Mouse (Mus musculus): ENCODE data around the gene Cmtm8.
A peak's percentile ranks its signal among the peaks of the same experiment; 100 is the strongest.

The Cmtm8 gene

DNA sequence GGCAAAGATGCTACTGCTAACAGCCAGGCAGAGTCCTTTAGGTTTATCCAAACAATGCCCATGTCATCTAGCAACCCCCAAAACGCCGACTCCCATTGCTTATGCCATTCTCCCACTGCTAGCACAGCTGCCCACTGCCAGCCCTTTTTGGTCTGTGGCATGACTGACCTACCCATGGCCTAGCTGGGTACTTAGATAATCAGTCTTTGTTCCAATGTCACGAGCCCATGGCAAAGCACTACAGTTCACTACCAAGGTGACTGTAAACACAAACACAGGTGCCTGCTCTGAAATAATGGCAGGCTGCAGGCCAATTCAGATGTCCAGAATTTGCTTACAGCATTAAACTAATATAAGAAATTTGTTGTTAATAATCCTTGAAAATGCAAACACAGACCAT lies 25.0 kb downstream of the Cmtm8 start:
- peak; percentile 96 for DNase-seq

DNA sequence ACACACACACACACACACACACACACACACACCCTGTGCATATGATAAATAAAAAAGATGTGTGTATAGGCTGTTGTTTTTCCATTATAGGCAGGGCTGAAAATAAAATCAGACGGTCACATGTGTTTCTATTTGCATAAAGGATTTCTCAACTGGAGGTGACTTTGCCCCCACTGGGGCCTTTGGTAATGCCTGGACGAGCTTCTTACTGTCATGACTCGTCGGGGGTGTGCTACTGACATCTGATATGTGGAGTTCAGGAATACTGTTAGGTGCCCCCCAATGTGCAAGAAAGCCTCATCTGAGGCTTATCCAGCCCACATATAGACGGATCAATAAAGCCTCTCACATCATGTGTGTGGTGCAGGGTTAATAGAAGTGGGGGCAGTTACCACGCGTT lies 26.9 kb downstream of the Cmtm8 start:
- no peak for DNase-seq

DNA sequence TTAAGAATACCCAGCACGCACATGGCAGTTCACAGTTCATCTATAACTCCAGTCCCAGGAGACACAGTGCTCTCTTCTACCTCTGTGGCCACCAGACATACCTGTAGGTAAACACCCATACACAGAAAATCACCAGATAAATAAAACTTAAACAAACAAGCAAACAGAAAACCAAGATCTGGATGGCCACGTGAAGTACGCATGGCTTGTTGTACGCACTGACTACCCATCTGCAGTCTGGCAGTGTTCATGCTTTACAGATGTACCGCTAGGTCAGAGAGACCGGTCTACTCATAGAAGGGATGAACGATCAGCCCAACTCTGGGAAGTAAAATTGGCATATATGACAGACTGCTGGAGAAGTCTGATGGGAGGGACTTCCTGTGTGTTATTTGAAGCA lies 27.8 kb downstream of the Cmtm8 start:
- no peak for DNase-seq

DNA sequence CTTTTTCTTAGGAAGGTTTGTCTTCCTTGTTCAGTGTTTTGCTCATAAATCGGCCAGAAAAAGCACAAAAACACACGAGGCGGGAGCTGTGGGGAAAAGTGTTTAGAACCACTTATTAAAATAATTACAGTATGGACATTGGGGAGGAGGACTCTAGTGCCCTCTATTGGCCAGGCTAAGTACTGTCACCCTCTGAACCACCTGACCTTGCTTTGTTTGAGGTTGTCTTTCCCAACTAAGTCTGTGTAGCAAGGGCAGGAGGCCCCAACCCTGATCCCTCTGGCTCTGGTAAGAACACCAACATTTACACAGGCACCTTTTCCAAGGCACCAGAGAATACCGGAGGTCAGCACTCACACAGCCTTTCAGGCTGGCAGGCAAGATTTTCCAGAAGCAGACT lies 28.6 kb downstream of the Cmtm8 start:
- no peak for DNase-seq

DNA sequence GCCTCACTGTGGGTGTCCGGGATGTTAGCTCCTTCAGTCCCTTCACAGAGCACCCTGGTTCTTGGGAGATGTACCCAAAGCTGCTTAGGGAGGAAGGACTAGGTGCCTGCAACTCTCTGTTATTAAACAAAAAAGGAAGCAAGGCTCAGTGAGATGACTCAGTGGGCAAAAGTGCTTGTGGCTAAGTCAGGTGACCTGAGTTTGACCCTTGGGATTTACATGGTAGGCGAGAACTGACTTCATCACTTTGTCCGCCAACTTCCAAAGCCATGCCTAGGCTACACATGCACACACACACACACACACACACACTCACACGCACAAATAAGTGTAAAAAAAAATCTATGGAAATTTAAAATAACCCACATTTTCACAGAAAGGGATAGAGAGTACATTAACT lies 32.0 kb downstream of the Cmtm8 start:
- DNase-seq: no peak

DNA sequence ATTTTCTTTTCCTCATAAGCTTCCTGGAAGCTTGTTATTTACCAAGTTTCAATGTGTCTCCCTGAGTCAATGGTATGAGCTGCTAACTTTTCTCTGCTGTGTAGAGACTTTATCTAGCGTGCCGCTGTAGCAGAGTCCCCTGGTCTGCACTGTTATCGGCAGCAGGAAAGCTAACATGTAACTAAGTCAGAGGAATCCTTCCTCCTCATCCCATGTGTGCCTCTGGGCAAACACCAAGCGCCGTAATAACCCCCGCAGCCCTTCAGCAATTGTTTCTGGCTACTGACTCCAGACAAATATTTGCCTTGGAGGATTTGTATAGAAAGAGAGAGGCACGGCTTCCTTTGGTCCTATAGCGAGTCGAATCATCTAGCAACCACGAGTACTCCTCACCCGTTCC lies 33.1 kb downstream of the Cmtm8 start:
- no peak for DNase-seq

DNA sequence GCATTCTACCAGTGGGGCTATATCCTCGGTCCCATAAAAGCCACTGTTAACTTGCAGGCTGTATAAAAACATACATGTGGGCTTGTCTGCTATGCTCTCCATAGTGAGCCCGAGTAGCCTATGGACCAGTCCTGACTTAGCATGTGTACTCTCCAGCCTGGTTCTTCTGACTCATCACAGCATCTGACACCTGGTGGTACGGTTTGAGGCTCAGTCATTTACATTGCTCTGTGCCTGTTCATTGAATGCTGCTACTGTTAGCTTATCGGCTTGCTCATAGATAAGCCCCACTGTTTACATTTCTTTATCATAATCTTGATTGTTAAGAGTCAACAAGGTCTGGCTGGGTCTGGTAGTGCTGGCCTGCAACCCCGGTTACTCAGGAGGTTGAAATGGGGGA lies 35.3 kb downstream of the Cmtm8 start:
- DNase-seq: peak; percentile 65

DNA sequence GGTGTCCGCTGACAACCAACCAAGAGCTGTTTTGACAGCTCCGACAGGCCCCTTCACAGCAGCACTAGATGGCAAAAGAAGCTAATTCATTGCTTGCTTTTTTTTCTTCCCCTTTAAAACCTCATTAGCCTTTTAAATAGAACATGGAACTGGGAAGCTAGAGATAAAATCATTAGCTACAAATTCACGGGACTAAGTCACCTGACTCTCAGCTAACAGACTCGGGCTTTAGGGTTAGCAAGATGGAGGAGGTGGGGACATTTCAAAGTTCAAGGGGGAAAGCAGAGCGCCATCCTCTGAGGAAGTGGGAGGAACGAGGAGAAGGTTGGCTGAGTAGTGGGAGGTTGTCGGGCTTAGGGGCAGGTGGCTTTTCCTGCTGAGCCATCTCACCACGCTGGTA lies 36.7 kb downstream of the Cmtm8 start:
- no peak for DNase-seq

DNA sequence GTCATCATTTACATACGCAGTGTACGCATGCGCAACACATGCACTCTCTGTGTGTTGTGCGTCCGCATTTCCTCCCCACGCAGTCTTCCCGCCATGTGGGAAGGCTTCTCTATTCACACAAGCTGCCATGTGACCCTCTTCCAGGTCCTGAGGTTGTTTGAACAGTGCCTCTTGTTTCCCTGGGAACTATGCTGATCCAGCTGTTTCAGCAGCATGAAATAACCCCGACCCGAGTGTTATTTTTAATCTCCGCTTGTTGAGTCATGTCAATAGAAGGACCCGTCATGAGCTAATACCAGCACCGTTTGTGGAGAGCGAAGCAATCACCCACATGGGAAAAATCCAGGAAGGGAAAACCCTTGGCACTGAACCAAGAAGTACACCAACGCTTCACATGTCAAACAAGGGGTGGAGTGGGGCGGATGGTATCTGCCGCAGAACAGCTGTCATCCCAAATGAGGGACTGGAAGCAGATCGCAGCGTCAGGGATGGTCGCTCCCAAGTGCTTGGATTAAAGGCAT lies 38.7 kb downstream of the Cmtm8 start:
- DNase-seq: peak; percentile 97

DNA sequence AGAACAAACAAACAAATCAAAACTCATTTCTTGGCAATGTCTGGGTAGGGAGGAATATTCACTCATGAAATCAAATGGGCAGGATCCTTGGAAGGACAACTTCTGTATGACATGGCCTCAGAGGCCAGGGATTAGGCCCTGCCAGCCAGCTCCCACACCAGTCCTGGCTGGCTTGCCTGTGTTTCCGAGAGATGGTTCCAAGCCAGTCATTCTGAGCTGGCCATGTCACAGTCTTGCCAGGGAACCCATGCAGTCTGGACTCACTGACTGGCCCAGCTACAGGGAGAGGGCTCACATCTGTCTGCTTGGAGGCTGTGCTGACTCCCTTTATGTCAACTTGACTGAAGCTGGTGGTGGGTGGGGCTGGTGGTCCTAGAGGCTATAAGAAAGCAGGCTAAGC lies 41.8 kb downstream of the Cmtm8 start:
- DNase-seq: peak; percentile 97

DNA sequence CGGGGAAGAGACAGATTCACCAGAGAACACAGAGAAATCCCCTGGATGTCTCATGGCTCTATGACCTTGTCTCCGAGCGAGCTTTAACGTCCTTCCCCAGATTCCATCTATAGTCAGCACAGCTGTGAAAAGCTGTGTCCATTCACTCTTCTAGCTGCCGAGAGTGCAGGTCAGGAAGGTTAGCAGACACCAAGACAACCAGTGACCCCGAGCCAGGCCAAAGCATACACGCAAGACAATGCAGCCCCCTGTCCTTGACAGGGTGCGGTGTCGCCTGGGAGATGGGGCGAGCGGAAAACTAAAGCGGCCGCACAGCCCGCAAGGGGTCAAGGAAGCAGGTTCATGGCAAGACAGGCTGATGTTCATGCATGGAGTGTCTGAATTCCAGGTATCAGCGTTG lies 42.7 kb downstream of the Cmtm8 start:
- no peak for DNase-seq

DNA sequence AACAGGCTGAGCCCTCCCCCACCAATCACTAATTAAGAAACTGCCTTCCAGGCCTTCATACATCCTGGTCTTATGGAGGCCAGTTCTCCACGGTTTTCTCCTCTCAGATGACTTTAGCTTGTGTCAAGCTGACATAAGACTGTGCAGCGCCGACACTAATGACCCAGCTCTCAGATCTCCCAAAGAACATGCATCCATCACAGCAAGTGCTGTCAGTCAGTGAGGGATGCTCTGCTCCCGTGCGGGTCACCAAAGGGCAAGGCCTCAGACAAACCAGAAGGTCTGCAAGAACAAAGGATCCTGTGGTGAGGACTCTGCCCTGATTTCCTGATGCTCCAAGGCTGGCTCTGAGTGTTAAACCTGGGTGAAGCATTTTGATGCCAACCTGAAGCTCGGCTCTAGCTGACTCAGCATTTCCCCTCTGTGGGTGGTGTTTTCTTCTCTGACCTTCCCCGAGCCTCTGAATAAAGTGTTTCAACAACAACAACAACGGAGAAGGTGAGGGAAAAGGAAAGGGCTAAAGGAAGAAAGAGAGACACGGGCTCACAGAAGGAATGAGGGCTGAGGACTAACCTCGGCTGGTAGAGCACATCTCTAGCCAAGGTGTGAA lies 44.4 kb downstream of the Cmtm8 start:
- no peak for DNase-seq

DNA sequence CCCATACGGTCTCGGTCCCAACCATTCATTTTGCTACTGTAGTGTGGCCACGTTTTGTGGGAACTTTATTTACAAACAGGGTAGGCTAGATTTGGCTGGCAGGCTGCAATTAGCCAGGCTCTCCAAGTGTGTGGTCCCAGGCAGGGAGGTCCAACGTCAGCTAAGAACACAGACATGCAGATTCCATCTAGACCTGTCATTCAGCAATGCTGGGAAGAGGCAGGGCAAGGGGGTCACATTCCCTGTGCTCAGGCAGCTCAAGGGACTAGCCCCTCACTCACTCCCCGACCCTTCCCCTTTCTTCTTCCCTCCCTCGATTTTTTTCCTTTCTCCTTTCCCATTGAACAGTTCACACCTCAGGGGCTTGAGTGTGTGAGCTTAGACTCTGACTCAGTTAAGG lies 45.1 kb downstream of the Cmtm8 start:
- no peak for DNase-seq

DNA sequence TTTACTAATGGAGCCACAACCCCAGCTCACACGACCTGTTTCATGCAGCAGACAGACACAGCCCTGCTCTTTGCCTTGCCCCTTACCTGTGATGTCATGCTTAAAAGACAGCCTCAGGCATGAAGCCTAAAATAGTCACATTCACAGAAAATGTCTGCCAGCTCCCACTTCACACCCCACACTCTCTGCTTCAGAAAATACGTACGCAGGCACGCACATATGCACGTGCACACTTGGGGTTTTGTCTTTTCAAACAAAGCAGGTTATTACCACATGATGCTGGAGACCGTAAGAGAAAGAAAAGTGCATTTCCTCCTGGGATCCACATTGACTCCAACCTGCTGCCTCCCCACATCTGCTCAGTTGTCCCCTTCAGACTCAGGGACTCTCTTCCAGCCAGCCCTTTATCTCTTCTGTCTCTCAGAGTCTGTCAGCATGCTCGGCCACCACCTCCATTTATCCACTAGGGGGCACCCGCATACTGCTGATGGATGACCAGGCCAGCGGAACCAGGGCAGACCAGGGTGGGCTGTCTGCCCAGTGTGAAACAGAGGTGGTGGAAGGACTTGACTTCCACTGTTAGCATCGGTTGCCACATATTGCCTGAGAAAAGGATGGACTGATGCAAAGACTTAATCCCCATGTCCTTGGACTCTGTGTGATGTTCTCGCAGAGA lies 46.5 kb downstream of the Cmtm8 start:
- peak; percentile 96 for DNase-seq

DNA sequence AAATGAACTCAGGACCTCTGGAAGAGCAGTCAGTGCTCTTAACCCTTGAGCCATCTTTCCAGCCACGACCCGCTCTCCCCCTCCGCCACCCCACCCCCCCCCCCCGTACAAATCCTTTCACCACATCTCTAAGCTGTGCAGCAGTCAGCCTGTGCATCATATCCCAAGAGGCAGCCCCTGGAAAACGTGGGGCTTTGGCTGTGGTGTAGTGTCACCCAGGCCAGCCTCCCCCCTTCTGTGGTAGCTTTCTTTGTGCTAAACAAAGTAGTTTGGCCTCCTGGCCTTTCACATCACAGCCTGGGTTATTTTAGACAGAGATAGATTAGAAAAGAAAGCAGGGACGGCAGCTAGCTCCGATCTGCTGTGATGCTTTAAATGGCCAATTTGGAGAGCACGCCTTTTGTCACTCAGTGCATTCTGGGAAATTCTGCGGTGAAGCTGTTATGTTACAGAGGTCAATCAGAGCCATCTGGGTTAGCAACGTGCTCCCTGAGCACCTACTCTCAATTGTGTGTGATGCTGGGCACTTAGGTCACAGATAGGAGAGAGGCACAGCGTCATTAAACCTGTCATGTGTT lies 47.4 kb downstream of the Cmtm8 start:
- no peak for DNase-seq

DNA sequence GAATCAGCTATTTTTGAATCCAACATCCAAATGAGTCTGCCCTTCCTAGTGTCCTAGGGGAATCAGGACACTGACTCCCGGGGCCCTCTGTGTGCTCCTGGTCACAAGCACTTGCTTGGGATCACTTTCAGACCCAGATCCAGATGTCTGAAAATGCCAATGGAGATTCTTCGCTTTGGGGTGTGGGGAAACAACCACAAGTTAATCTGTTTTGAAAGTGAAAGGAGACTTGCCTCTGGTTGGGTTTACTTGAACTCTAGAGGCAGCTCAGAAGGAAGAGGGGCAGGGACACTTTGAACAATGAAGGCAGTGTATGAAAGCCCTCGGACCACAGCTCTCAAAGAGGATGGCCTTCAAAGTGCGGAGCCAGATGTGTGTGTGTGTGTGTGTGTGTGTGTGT lies 49.5 kb downstream of the Cmtm8 start:
- no peak for DNase-seq

DNA sequence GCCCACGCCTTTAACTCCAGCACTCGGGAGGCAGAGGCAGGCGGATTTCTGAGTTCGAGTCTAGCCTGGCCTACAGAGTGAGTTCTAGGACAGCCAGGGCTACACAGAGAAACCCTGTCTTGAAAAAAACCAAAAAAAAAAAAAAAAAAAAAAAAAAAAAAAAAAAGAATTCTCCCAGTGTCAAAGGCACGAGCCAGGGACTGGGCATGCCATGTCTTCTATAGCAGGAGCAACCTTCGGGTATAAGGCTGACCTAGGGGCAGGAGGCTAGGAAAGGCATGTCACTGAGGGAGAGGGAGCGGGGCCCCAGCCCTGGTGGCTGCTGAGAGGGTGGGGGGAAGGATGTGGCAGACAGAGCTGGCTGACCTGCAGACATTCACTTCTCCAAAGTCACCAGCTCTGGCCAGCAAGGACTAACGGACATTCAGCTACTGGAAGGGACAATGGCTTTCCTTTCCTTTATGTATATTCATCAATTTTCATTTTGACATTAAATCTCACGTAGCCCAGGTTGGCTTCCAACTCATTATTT lies 50.1 kb downstream of the Cmtm8 start:
- DNase-seq: no peak

DNA sequence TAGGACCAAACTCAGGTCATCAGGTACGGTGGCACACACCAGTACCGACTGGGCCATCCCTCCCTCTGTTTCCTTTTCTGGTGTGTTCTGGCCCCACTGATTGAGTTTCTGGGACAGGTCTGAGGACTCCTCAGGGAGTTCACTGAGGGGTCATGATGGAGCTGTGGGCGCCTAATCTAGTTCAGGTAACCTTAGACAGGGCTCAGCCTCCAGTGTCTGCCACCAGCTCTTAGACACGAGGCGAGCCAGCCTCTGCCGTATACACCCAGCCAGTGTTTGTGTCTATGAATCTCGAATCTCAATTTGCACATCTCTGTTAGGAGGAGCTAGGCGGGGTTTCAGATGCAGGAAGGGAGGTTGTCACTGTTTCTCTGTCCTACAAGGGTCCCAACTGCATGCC lies 54.0 kb downstream of the Cmtm8 start:
- no peak for DNase-seq

DNA sequence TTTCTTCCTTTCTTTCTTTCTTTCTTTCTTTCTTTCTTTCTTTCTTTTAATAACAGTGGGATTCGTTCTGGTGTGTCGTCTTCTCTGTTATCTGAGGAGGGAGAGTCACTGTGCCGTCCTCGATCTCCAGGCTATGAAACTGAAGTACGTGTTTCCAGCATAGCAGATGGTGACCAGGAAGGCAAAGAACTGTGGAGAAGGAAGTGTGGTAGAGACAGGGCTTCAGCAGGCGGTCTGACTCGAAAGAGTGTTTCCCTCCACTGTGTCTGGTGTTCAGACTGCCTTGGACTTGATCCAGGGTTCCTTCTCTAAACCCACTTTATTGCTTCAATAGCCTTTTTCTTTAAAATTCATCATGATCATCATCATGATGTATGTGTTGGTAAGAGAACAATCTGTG lies 54.4 kb downstream of the Cmtm8 start:
- DNase-seq: no peak

DNA sequence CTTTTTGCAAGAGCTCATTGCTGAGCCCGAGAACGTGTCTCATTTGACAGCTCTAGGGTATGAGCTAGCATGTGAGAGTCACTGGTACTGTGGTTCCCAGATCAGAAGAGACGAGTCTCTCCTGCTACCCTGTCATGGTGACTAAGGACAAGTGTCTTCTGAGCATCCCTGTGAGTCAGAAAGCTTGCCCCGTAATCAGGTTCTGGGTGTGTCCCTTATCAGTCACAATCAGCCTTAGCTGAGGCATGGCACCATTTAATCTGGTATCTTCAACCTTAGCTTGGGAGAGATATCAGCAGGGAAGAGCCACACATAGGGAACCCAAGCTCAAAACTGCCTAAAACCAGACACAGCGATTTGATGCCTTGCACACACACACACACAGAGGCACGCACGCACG lies 55.3 kb downstream of the Cmtm8 start:
- DNase-seq: no peak

DNA sequence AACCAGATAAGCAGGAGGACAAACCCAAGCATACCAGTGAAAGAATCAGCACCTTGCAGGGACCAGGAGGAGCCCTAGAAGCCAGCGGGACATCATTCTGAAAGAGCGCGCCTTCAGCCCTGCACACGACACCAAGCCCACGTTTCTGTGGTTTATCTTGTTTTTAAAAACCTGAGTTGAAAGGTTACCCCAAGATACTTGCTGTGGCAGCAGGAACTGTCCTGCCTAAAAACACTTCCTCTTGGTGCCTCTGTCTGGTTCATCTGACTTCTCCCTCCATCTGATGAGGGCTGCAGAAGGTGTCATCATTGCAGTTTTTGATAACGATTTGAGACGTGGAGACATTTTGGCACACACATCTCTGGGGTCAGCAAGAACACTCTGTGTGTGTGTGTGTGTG lies 56.2 kb downstream of the Cmtm8 start:
- DNase-seq: no peak

DNA sequence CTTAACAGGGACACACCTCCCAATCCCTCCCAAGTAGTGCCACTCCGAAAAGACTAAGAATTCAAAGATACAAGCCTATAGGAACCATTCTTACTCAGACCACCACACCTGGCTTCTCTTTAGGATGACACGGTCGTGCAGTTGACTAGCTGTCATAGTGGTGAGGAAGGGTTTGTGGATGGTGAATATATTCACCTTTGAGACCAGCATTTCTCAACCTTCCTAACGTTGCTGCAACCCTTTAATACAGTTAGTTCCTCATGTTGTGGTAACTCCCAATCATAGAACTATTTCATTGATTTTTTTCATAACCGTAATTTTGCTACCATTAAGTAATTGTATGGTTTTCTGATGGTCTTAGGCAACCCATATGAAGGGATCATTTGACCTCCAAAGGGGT lies 56.8 kb downstream of the Cmtm8 start:
- DNase-seq: no peak

DNA sequence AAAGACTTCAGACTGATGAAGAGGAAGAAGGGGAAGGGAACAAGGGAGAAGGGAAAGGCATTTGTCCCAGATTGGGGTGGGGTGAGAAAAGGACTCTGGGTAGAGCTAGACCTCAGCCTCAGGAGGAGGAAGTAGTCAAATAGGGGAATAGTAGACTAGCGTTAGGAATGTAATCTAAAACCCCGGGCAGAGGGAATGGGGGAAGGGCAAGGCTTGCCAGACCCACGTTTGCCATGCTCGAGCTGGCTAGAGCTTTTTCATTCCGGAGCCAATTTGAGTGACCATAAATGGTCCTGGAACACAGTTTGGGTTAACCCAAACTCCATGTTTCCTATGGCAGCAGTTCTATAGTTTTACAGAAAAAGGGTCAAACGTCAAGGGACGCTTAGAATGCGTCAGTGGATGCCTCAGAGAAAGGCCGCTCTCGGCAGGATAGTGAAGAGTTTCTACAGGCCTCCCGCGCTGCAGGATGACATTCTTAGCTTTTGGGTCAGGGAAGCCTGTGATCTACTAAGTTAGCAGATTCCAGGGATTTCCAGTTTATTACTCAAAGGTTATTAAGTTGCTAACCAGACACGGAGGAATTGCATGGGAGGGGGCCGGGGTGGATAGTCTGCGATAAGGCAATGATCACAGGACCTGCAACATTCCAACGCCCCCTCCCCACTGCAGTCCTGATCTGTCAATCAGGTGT lies 58.4 kb downstream of the Cmtm8 start:
- DNase-seq: no peak
